Mouse (Mus musculus) hindbrain, embryonic 10.5 days (tissue): ENCODE results near the gene Ern1. TPM values are rescaled to one million over a fixed set of nuclear protein-coding genes. Genes with fewer than 3 reads are reported as not detected.

ENCODE experiments used
- DNase-seq: peaks from one replicate; pipeline ENCODE4 v3.0.0-alpha.2; 2017; ENCODE audit warnings: low spot score
- H3K27ac ChIP-seq: fragments of 300-500 bp; sonication (generic); 2 replicates; pipeline ENCODE4 v1.5.1; 2016; ENCODE audit warnings: mild to moderate bottlenecking, moderate library complexity
- H3K27me3 ChIP-seq: fragments of 300-500 bp; sonication (generic); 2 replicates; pipeline ENCODE4 v1.6.1; 2016; ENCODE audit warnings: mild to moderate bottlenecking; ENCODE audit not compliant: poor library complexity, insufficient read depth, severe bottlenecking
- H3K36me3 ChIP-seq: fragments of 300-500 bp; sonication (generic); 2 replicates; pipeline ENCODE4 v1.6.1; 2016; ENCODE audit warnings: mild to moderate bottlenecking, moderate library complexity
- H3K4me1 ChIP-seq: fragments of 300-500 bp; sonication (generic); replicated peaks from 2 replicates; pipeline ENCODE4 v1.6.1; 2016; ENCODE audit warnings: mild to moderate bottlenecking
- H3K4me3 ChIP-seq: fragments of 300-500 bp; sonication (generic); 2 replicates; pipeline ENCODE4 v1.5.1; 2016; ENCODE audit warnings: mild to moderate bottlenecking, moderate library complexity
- H3K9me3 ChIP-seq: fragments of 300-500 bp; sonication (generic); 2 replicates; pipeline ENCODE4 v1.6.1; 2016; ENCODE audit warnings: mild to moderate bottlenecking, moderate library complexity
- WGBS: fragments of 180-500 bp; shearing (Covaris S2); methylation state at CpG from one replicate; pipeline ENCODE4 v1.1.7; 2016; 5-methylcytosine and 5-hydroxymethylcytosine counted together
- polyA plus RNA-seq: library from polyadenylated mRNA; unstranded; fragments of >200 nt; fragmentation: Nextera tagmentation; extraction: Ambion mirVana; gene quantifications from 2 replicates; pipeline ENCODE4 v1.2.1, GENCODE M21; 2016

Ern1 gene
- polyA plus RNA-seq, 1 experiment from 2014 or later, result 7.1 TPM

GRCm38 (mm10) chr11:106438524-106439177 lies 49.0 kb downstream of the Ern1 start:
- DNase-seq, result no peak
- H3K9me3 ChIP-seq, result no peaks in the 10 kb centered on the region
- no peak overlapping the region for H3K4me3 ChIP-seq
- WGBS, result 63% methylated on average over 4 of the region's 4 CpGs
- H3K36me3 ChIP-seq, result no peaks in the 10 kb centered on the region
- H3K27ac ChIP-seq, result no peak overlapping the region
- H3K4me1 ChIP-seq, result no peaks in the 10 kb centered on the region
- no peaks in the 10 kb centered on the region for H3K27me3 ChIP-seq

GRCm38 (mm10) chr11:106437543-106437942 lies 50.1 kb downstream of the Ern1 start:
- Histone ChIP-seq H3K36me3 (no peaks in the 10 kb centered on the region), H3K4me1 (no peaks in the 10 kb centered on the region), H3K27ac (no peak overlapping the region), H3K9me3 (no peaks in the 10 kb centered on the region), H3K4me3 (no peak overlapping the region), H3K27me3 (no peaks in the 10 kb centered on the region)
- 89% methylated on average over 2 of the region's 2 CpGs for WGBS
- no peak for DNase-seq

GRCm38 (mm10) chr11:106437039-106437438 lies 50.6 kb downstream of the Ern1 start:
- DNase-seq, result no peak
- Histone ChIP-seq H3K4me3 (no peak overlapping the region), H3K27ac (no peak overlapping the region), H3K4me1 (no peaks in the 10 kb centered on the region), H3K36me3 (no peaks in the 10 kb centered on the region), H3K27me3 (no peaks in the 10 kb centered on the region), H3K9me3 (no peaks in the 10 kb centered on the region)
- WGBS, result 91% methylated on average over 5 of the region's 5 CpGs

GRCm38 (mm10) chr11:106430392-106430791 lies 57.3 kb downstream of the Ern1 start:
- H3K36me3 ChIP-seq, result peaks cover 8% of the 10 kb centered on the region; the same call in 1 of the 2 replicates
- WGBS, result 93% methylated on average over 5 of the region's 5 CpGs
- DNase-seq, result no peak
- H3K9me3 ChIP-seq, result no peaks in the 10 kb centered on the region
- H3K27ac ChIP-seq, result no peak overlapping the region
- no peak overlapping the region for H3K4me3 ChIP-seq
- H3K4me1 ChIP-seq, result no peaks in the 10 kb centered on the region
- H3K27me3 ChIP-seq, result no peaks in the 10 kb centered on the region

DNA sequence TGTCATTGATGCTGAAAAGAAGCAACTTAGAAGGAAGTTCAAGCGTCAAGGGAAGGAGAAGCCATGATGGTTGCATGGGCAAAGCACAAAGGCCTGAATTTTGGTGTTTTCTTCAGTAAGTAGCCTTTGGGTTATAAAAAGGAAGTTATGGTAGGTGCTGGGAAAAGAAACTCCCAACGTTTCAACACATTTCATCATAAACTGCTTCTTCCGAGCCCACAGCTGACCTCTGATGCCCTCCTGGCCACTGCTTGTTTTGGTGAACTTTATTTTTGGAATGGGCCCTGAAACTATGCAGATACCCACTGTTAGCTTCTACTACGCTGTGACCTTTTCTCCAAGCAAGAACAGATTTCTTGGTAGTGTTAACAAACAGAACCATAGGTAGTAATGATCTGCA lies 58.0 kb downstream of the Ern1 start:
- WGBS, result 82% methylated on average over 4 of the region's 4 CpGs
- Histone ChIP-seq H3K36me3 (peaks cover 11% of the 10 kb centered on the region; the same call in 1 of the 2 replicates), H3K27ac (no peak overlapping the region), H3K4me3 (no peak overlapping the region), H3K9me3 (no peaks in the 10 kb centered on the region), H3K27me3 (no peaks in the 10 kb centered on the region), H3K4me1 (no peaks in the 10 kb centered on the region)
- DNase-seq, result no peak

- Histone ChIP-seq H3K36me3 (peaks cover 15% of the 10 kb centered on the region; the same call in 1 of the 2 replicates), H3K9me3 (no peaks in the 10 kb centered on the region), H3K4me1 (no peaks in the 10 kb centered on the region), H3K4me3 (no peak overlapping the region), H3K27me3 (no peaks in the 10 kb centered on the region), H3K27ac (no peak overlapping the region)
- DNase-seq, result no peak
- 89% methylated on average over 2 of the region's 2 CpGs for WGBS
Measured at GRCm38 (mm10) chr11:106428556-106428955, 59.1 kb downstream of the Ern1 start.

GRCm38 (mm10) chr11:106428106-106428505 lies 59.5 kb downstream of the Ern1 start:
- Histone ChIP-seq H3K9me3 (no peaks in the 10 kb centered on the region), H3K27me3 (no peaks in the 10 kb centered on the region), H3K4me1 (no peaks in the 10 kb centered on the region), H3K4me3 (no peak overlapping the region), H3K27ac (no peak overlapping the region), H3K36me3 (peaks cover 17% of the 10 kb centered on the region; the same call in 1 of the 2 replicates)
- DNase-seq, result no peak
- whole genome bisulfite sequencing, result 90% methylated on average over 4 of the region's 4 CpGs

DNA sequence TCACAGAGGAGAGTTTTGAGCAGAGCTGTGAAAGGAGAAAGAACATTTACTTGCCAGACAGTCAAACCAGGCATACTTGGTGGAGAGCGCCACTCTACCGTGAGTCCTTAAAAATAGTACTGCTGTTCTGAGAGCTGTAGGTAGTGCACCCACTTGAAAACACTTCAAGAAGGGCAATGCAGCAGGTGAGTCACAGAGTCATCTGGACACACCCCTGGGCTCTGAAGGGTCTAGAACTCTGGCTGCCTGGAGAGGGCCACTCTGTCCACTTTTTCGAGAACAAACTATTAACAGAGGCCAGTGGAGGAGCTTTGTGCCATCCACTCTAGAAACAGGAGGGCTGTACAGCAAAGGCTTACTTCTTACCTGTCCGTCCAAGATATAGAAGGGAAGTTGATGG lies 61.2 kb downstream of the Ern1 start:
- Histone ChIP-seq H3K4me3 (no peak overlapping the region), H3K27me3 (no peaks in the 10 kb centered on the region), H3K27ac (no peak overlapping the region), H3K9me3 (no peaks in the 10 kb centered on the region), H3K4me1 (no peaks in the 10 kb centered on the region), H3K36me3 (peaks cover 25% of the 10 kb centered on the region)
- WGBS, result 94% methylated on average over 4 of the region's 4 CpGs
- no peak for DNase-seq

DNA sequence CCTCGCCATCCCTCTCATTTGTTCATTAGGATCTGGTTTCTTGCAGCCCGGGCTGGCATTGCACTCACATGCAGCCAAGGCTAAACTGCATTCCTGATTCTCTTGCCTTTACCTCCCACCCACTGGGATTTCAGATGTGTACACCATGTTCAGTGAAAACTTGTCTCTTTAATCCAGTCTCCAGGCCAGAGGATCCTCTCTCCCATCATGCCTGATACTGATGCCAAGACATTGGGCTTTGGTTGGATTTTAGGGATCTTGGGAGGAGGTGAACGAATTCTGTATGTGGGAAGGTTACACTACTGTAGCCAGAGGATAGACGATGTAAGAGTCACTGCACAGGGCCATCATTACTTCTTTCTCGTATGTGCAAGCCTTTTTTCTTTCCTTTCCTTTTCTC lies 62.5 kb downstream of the Ern1 start:
- H3K27me3 ChIP-seq, result no peaks in the 10 kb centered on the region
- no peak for DNase-seq
- H3K27ac ChIP-seq, result no peak overlapping the region
- no peak overlapping the region for H3K4me3 ChIP-seq
- H3K4me1 ChIP-seq, result no peaks in the 10 kb centered on the region
- H3K36me3 ChIP-seq, result peaks cover 28% of the 10 kb centered on the region
- 89% methylated on average over 5 of the region's 5 CpGs for WGBS
- no peaks in the 10 kb centered on the region for H3K9me3 ChIP-seq

- H3K4me3 ChIP-seq, result no peak overlapping the region
- no peaks in the 10 kb centered on the region for H3K27me3 ChIP-seq
- H3K36me3 ChIP-seq, result peaks cover 21% of the 10 kb centered on the region
- no peak for DNase-seq
- H3K4me1 ChIP-seq, result no peaks in the 10 kb centered on the region
- no peak overlapping the region for H3K27ac ChIP-seq
- H3K9me3 ChIP-seq, result no peaks in the 10 kb centered on the region
- 83% methylated on average over 9 of the region's 9 CpGs for WGBS
Measured at GRCm38 (mm10) chr11:106419262-106420102, 68.2 kb downstream of the Ern1 start.

GRCm38 (mm10) chr11:106418622-106419196 lies 68.9 kb downstream of the Ern1 start:
- peak; percentile 85 for DNase-seq
- Histone ChIP-seq H3K27ac (no peak overlapping the region), H3K9me3 (no peaks in the 10 kb centered on the region), H3K4me1 (no peaks in the 10 kb centered on the region), H3K27me3 (no peaks in the 10 kb centered on the region), H3K4me3 (no peak overlapping the region), H3K36me3 (peaks cover 25% of the 10 kb centered on the region)
- 45% methylated on average over 4 of the region's 4 CpGs for WGBS

DNA sequence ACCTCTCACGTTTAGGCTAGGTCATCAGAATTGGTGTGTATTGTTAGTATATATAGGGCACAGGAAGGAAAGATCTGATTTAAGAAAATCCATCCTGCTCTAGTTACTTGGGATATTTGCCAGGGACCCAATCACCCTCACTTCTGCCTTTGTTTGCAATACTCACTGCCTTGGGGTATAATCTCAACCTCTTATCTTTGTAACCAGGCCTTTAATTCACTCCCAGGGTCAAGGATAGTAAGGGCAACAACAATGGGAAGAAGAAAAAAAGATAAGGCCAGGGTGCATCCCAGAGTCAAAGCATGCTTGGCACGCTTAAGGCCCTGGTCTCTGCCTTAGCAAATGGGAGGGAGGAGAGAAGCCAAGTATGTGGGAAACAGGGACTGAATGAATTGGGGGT lies 69.8 kb downstream of the Ern1 start:
- no peak for DNase-seq
- peaks cover 22% of the 10 kb centered on the region for H3K36me3 ChIP-seq
- H3K27ac ChIP-seq, result no peak overlapping the region
- no peaks in the 10 kb centered on the region for H3K9me3 ChIP-seq
- H3K4me3 ChIP-seq, result no peak overlapping the region
- H3K4me1 ChIP-seq, result no peaks in the 10 kb centered on the region
- WGBS, result 82% methylated on average over 2 of the region's 2 CpGs
- no peaks in the 10 kb centered on the region for H3K27me3 ChIP-seq

DNA sequence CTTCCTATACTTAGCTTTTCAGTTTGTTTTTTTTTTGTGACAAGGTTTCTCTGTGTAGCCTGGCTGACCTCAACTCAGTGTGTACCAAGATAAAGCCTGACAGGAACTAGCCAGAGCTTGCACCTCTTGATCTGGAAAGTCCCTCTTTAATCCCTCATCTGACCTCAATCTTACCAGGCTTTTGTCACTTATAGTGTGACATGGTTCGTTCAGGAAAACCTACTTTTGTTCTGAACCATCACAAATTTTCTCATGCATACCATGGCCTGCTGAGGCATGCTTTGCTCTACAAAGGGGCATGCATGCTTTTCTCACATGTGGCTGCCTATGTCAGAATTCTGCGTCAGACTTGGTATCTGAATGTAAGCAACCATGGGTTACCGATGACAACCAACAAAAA lies 71.3 kb downstream of the Ern1 start:
- WGBS, result 74% methylated on average over 3 of the region's 3 CpGs
- Histone ChIP-seq H3K27ac (no peak overlapping the region), H3K36me3 (peaks cover 25% of the 10 kb centered on the region), H3K4me3 (no peak overlapping the region), H3K4me1 (no peaks in the 10 kb centered on the region), H3K9me3 (no peaks in the 10 kb centered on the region), H3K27me3 (no peaks in the 10 kb centered on the region)
- DNase-seq, result no peak
